Mouse (Mus musculus): Measurements from ENCODE around the gene Lgals1. TPM values are rescaled to one million over a fixed set of nuclear protein-coding genes. Genes with fewer than 3 reads are reported as not detected.

Lgals1 gene
- total and polyA plus RNA-seq, 3 experiments = 637 to 805 (median 735) TPM

DNA sequence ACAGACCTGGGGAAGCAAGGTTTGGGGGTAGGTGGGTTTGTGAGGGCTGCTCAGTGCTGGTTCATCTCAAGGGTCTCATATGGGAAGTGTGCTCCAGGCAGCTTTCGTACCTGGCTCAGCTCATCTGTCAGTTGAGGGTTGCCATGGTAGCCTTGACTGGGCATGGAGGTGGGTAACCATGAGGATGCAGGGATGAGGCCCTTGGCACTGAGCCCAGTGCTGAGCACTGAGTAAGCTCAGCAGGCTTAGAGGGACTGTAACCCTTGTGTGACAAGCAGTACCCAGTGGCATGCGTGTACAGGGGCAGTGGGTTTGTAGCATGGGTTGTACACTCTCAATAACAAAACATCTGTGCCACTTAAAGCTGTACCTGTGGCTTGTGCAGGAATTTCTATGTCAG, 11.4 kb downstream of the Lgals1 start:
- DNase-seq (ENCODE audit: extremely low read depth) = no peak
- Histone ChIP-seq H3K27me3 (replicated peaks) (no peaks in the 10 kb centered on the region), H3K4me1 (ENCODE audit: control insufficient read depth in 1 of 2, insufficient read depth in 2 of 2) (peaks cover 6 to 18% of the 10 kb centered on the region in 2 experiments; a peak in 3 of 4 replicates), H3K79me2 (replicated peaks; ENCODE audit: control insufficient read depth, extremely low read depth, insufficient read depth, poor library complexity, severe bottlenecking) (peaks cover 14% of the 10 kb centered on the region; the same call in 1 of the 2 replicates), H3K36me3 (replicated peaks in 1 of 2; ENCODE audit: control insufficient read depth in 1 of 2, insufficient read depth in 1 of 2, low read length in 1 of 2) (peaks cover 51 to 66% of the 10 kb centered on the region in 2 experiments), H3K4me3 (replicated peaks in 1 of 3; ENCODE audit: low read depth in 2 of 3, low read length in 2 of 3, poor library complexity in 1 of 3) (no peak overlapping the region), H3K4me2 (ENCODE audit: insufficient read depth, low read depth, poor library complexity, severe bottlenecking) (no peak overlapping the region), H3K9ac (ENCODE audit: insufficient read depth, low read depth) (no peak overlapping the region), H3K9me3 (replicated peaks; ENCODE audit: low read length) (no peaks in the 10 kb centered on the region), H3K27ac (ENCODE audit: insufficient read depth, low read depth) (no peak overlapping the region)
- in situ Hi-C loops (cut with MboI; ENCODE audit: low pct_ligation_motif_present, low pct_unique_long_range_greater_than_20kb, low sequenced_read_pairs) = no loop called here
- no peak for TF ChIP-seq CTCF (conservative IDR thresholded peaks at IDR 0.05 in 1 of 2, IDR thresholded peaks at IDR 0.05 in 1 of 2; ENCODE audit: low read depth in 2 of 2, low read length in 2 of 2)
- no peak for TF ChIP-seq MXI1 (IDR thresholded peaks at IDR 0.05; ENCODE audit: low read depth, low read length)
- TF ChIP-seq SMC3 (IDR thresholded peaks at IDR 0.05; ENCODE audit: low read depth, low read length) = no peak
- no peak for TF ChIP-seq MYC (IDR thresholded peaks at IDR 0.05; ENCODE audit: low read depth, low read length)
- TF ChIP-seq EP300 (IDR thresholded peaks at IDR 0.05; ENCODE audit: low read length) = no peak
- TF ChIP-seq MAZ (IDR thresholded peaks at IDR 0.05; ENCODE audit: low read depth, low read length) = no peak
- TF ChIP-seq HCFC1 (IDR thresholded peaks at IDR 0.05; ENCODE audit: low read depth, low read length) = no peak
- TF ChIP-seq PAX5 (IDR thresholded peaks at IDR 0.05; ENCODE audit: low read length) = no peak
- TF ChIP-seq GABPA (IDR thresholded peaks at IDR 0.05; ENCODE audit: insufficient replicate concordance, low read depth, low read length) = no peak
- TF ChIP-seq JUN (IDR thresholded peaks at IDR 0.05; ENCODE audit: insufficient read depth, low read depth, low read length) = no peak
- no peak for TF ChIP-seq TBP (conservative IDR thresholded peaks at IDR 0.05; ENCODE audit: low read depth, low read length)
- dilution Hi-C loops (cut with MboI; ENCODE audit: extremely low pct_ligation_motif_present, extremely low pct_unique_long_range_greater_than_20kb, low sequenced_read_pairs) = no loop called here

DNA sequence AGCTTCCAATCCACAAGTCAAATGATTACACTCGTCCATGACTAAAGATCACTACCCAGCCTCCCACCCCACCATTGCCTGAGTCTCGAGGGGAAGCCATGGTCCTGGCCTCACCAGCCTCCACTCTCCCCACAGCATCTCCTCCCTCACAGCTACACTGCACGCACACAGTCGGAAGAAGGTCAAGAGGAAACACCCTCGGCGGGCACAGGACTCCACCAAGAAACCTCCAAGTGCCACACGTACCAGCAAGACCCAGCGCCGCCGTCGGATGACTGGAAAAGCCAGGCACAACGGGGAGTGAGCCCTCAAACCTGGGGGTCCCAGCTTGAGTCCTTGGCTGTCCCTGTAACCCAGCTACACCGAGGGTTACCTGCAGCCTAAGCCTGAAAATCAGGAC, 13.8 kb downstream of the Lgals1 start:
- TF ChIP-seq TBP (conservative IDR thresholded peaks at IDR 0.05; ENCODE audit: low read depth, low read length) (no peak), MEF2A (IDR thresholded peaks at IDR 0.05; ENCODE audit: borderline replicate concordance, low read depth, low read length) (no peak), POLR2A (IDR thresholded peaks at IDR 0.05; ENCODE audit: low read depth, low read length) (no peak), CTCF (conservative IDR thresholded peaks at IDR 0.05 in 1 of 2, IDR thresholded peaks at IDR 0.05 in 1 of 2; ENCODE audit: low read depth in 2 of 2, low read length in 2 of 2) (no peak), SMC3 (IDR thresholded peaks at IDR 0.05; ENCODE audit: low read depth, low read length) (no peak), KAT2A (IDR thresholded peaks at IDR 0.05; ENCODE audit: insufficient replicate concordance, low read length) (no peak), ZC3H11A (IDR thresholded peaks at IDR 0.05; ENCODE audit: low read depth, low read length) (no peak), MAFK (IDR thresholded peaks at IDR 0.05; ENCODE audit: insufficient replicate concordance, low read length) (no peak), GABPA (IDR thresholded peaks at IDR 0.05; ENCODE audit: insufficient replicate concordance, low read depth, low read length) (no peak), TCF12 (IDR thresholded peaks at IDR 0.05; ENCODE audit: low read depth, low read length) (no peak), ETS1 (conservative IDR thresholded peaks at IDR 0.05; ENCODE audit: low read depth, low read length) (no peak), RAD21 (IDR thresholded peaks at IDR 0.05; ENCODE audit: low read depth, low read length) (no peak), NRF1 (IDR thresholded peaks at IDR 0.05; ENCODE audit: low read depth, low read length) (no peak)
- in situ Hi-C loops (cut with MboI; ENCODE audit: low pct_ligation_motif_present, low pct_unique_long_range_greater_than_20kb, low sequenced_read_pairs) (no loop called here), dilution Hi-C loops (cut with MboI; ENCODE audit: extremely low pct_ligation_motif_present, extremely low pct_unique_long_range_greater_than_20kb, low sequenced_read_pairs) (no loop called here)
- H3K27me3 ChIP-seq (replicated peaks) = no peaks in the 10 kb centered on the region
- H3K9me3 ChIP-seq (replicated peaks; ENCODE audit: low read length) = no peaks in the 10 kb centered on the region
- H3K4me2 ChIP-seq (ENCODE audit: insufficient read depth, low read depth, poor library complexity, severe bottlenecking) = no peak overlapping the region
- no peak for DNase-seq (ENCODE audit: extremely low read depth)
- peaks cover 51 to 72% of the 10 kb centered on the region in 2 experiments for H3K36me3 ChIP-seq (replicated peaks in 1 of 2; ENCODE audit: control insufficient read depth in 1 of 2, insufficient read depth in 1 of 2, low read length in 1 of 2)
- peaks cover 6 to 12% of the 10 kb centered on the region in 2 experiments; a peak in 3 of 4 replicates for H3K4me1 ChIP-seq (ENCODE audit: control insufficient read depth in 1 of 2, insufficient read depth in 2 of 2)
- no peak overlapping the region for H3K9ac ChIP-seq (ENCODE audit: insufficient read depth, low read depth)
- H3K79me2 ChIP-seq (replicated peaks; ENCODE audit: control insufficient read depth, extremely low read depth, insufficient read depth, poor library complexity, severe bottlenecking) = peaks cover 14% of the 10 kb centered on the region; the same call in 1 of the 2 replicates
- H3K27ac ChIP-seq (ENCODE audit: insufficient read depth, low read depth) = no peak overlapping the region
- no peak overlapping the region for H3K4me3 ChIP-seq (replicated peaks in 1 of 3; ENCODE audit: low read depth in 2 of 3, low read length in 2 of 3, poor library complexity in 1 of 3)

Data from CH12.LX (cell line).